Mouse (Mus musculus) erythroid progenitor cell, adult 5-6 weeks (primary cell): ENCODE results near the gene Dock6. TPM values are rescaled to one million over a fixed set of nuclear protein-coding genes. Genes with fewer than 3 reads are reported as not detected.
"Not testable (repeated sequence)": the region's sequence is repeated elsewhere in the genome, so short reads cannot be mapped to it uniquely, and the experiment has no call there.

ENCODE experiments used
- ATAC-seq: replicated peaks from 2 replicates; pipeline ENCODE4 v1.8.0; 2016; ENCODE audit warnings: moderate number of reproducible peaks, mild to moderate bottlenecking, moderate TSS enrichment, inconsistent platforms; ENCODE audit not compliant: poor library complexity, low FRiP score, severe bottlenecking
- total RNA-seq, 2 experiments: library from RNA; stranded (forward) in 1 of 2; stranded (reverse) in 1 of 2; fragments of 150-400 nt in 1 of 2; fragments of 186-747, 209-891 nt in 1 of 2; gene quantifications; 2 replicates each; pipeline versions ENCODE4 v1.2.3 to v1.2.4; 2015 to 2017; ENCODE audit warnings: low replicate concordance in 2 of 2

Dock6 gene
- total RNA-seq, 2 experiments from 2014 or later = 2.9 TPM; not detected in 1

DNA sequence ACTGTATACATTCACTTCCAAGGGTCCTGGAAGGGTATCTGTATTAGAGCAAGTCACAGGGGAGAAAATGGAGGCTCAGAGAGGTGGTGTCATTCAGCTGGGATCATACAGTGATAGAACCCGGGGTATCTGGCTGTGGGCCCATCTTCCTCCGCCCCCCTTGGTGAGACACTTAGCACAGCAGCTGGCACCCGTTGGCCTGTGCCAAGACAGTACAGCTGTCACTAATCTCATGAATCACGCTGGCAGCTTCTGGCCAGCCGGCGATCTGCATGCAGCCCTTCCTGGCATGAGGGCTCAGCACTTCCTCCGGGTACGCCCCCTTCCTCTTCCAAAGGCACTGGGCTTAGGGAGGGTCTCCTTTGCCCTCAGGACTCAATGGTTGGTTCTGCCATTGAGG, 59.8 kb downstream of the Dock6 start:
- ATAC-seq = no peak

DNA sequence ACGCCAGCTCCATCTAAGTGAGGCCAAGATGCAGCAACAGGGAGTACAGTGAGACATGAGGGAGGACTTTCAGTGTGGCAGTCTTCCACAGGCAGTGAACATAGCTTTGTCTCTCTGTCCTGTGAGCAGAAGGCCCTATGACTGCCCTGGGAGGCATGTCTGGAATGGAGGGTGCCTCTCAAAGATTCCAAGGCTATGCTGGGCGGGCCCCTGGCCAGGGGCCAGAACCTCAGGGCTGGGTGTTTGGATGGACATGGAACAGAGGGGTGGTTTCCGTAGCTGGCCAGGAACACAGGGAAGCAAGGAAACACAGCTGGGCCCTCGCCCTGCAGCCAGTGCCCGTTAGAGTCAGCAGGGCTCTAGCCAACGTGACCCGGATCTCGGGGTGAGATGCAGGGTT, 60.6 kb downstream of the Dock6 start:
- ATAC-seq = no peak

DNA sequence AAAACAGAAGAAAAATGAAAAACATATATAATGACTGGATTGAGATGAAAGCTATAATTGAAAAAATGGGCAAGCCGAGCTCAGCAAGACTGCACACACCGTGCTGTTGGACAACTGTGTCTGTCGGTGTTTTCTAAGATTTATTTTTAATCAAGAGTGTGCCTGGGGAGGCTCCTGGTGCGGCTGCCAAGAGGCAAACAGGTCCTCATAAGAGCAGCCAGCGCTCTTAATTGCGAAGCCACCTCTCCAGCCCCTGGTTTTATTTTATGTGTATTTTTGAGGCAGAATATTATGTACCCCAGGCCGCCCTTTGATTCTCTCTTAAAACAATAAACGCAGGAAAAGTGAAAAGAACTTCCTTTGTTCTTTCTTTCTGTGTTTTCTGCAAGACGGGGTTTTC, 64.2 kb downstream of the Dock6 start:
- ATAC-seq = no peak

DNA sequence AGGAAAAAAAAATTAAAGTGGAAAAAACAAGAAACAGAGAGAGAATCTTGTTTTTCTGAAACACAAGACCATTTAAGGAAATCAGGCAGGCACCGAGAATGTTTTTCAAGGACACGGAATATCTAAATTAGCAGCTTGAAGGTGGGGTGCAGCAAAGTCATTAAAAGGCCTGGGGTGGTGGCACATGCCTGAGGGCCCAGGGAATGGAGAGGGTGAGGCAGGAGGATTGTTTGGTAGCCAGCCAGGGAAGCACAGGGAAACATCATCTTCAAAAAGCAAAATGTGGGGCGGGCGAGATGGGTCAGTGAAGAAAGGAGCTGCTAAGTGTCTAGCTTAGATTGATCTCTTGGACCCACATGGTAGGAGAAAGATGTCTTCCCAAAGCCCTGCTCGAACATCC, 64.8 kb downstream of the Dock6 start:
- ATAC-seq = no peak

DNA sequence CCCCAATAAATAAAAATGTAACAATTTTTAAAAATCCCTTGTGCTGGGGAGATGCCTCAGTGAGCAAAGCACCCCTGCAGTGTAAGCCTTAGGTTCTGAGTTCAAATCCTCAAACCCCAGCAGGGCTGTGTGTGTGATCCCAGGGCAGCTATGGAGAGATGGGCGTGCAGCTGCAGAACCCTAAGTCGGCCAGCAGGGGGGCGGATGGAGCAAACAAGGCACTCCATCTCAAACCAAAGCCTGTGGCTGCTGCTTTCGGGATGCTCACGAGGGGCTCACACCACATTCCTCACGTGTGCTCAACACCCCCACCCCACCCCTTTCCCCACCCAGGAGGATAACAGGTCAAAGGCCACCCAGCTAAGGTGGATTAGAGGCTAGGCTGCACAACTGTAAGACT, 65.5 kb downstream of the Dock6 start:
- peak; percentile 74 for ATAC-seq

DNA sequence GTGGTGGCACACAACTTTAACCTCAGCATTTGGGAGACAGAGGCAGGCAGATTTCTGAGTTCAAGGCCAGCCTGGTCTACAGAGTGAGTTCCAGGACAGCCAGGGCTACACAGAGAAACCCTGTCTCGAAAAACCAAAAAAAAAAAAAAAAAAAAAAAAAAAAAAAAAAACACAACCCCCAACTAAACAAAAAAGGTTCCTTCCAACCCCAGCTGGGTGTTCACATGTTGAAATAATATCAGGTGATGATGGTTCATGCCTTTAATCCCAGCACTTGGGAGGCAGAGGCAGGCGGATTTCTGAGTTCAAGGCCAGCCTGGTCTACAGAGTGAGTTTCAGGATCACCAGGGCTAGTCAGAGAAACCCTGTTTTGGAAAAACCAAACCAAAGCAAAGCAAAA, 66.1 kb downstream of the Dock6 start:
- ATAC-seq = not testable (repeated sequence)

DNA sequence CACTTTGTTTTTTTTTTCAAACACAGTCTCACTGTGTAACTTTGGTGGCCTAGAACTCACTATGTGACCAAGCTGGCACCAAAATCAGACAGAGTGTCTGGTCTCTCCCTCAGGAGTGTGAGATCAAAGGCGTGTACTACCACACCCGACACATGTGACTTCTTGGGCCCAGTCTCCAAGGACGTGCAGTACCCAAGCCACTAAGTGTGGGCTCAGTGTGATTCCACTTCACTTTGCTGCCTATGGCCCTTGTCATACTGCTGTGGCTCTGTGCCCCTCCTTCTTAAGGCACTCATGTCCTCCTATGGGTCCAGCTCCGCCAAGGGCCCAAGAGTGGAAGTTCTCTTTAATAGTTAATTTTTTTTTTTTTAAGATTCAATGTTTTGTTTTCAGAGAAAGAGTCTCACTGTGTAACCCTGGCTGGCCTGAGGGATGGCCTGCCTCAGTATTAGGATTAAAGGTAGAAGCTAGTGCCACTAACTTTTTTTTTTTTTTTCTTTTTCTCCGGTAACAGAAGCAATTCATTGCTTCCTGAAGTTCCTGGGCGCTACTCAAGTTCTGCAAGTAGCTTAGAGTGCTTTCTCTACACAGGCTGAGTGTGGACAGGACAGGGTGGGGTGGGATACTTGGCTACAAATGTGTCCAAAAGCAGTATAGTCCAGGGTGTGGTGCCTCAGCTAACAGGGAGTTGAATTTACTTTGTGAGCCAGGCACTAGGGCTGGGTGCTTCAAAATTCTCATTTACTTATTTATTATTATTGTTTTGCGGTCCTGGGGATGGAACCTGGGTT, 67.7 kb downstream of the Dock6 start:
- ATAC-seq = no peak

DNA sequence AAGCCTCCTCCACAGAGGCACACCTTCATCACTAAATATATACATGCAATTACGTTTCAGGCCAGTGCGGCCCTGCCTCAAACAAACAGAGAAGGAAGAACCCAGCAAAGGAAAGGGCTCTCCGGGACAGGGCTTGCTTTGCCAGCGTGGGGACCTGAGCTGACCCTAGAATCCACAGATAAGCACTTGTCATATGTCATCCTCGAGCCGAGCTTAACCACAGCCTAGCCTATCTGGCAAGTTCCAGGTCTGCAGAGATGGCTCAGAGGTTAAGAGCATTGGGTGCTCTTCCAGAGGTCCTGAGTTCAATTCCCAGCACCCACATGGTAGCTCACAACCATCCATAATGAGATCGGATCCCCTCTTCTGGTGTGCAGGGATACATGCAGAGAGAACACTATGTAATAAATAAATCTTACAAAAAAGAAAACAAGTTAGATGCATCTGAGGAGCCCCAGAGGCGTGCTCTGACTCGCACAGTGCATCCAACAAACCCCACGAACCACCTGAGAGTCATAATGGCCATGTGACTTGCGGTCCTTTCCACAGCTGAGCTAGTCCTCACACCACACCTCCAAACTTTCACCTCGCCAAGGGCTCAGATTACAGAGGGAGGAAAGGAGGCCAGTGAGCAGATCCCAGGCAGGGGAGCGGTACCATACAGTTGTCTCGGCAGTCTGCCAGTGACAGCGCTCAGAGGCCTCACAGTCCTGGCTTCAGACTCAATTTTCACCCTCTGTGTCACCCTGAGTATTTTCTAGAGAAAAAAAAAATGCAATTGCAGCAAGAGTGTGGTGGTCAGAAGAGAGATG, 70.6 kb downstream of the Dock6 start:
- ATAC-seq = no peak

DNA sequence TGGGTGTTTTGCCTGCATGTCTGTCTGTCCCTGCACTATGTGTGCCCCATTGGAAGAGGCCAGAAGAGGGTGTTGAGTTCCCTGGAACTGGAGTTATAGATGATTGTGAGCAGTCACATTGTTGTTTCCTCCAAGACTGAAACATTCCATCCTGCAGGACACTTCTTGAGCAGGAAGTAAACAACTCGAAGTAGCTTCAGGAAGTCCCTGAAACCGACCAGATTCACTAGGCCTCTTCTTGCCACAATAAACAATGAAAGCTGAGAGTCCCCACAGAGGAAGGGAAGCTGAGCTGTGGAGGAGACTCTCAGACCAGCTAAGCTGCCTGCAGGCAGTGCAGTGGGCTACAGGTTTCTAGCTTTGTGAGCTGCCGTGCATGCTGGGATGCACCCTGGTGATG, 74.7 kb downstream of the Dock6 start:
- no peak for ATAC-seq

DNA sequence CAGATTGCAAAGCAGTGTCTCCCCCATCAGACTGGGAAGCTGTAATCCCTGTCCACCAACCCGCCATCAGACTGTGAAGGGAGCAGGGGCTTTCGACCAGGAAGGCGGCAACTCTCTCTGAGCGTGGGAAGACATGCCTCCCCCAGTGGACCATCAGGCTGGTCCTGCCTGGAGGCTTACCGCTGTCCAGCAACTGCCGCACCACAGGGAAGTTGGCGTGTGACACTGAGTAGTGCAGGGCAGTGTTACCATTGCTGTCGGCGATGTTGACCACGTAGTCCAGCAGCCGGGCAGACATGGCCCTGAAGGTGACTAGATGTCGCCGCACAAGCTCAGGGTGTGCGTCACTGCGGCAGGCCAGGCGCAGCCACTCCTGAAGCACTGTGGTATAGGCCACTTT, 78.1 kb downstream of the Dock6 start:
- no peak for ATAC-seq

DNA sequence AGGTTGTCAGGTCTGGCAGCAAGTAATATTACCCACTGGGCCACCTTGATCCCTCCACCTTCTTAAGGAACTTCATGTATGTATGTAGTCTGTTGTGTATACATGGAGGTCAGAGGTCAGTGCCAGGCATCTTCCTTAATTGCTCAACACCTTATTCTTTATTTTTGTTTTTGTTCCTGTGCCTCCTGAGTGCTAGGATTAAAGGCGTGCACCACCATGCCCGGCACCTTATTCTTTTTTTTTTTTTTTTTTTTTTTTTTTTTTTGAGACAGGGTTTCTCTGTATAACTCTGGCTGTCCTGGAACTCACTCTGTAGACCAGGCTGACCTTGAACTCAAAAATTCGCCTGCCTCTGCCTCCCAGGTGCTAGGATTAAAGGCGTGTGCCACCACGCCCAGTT, 79.0 kb downstream of the Dock6 start:
- not testable (repeated sequence) for ATAC-seq

DNA sequence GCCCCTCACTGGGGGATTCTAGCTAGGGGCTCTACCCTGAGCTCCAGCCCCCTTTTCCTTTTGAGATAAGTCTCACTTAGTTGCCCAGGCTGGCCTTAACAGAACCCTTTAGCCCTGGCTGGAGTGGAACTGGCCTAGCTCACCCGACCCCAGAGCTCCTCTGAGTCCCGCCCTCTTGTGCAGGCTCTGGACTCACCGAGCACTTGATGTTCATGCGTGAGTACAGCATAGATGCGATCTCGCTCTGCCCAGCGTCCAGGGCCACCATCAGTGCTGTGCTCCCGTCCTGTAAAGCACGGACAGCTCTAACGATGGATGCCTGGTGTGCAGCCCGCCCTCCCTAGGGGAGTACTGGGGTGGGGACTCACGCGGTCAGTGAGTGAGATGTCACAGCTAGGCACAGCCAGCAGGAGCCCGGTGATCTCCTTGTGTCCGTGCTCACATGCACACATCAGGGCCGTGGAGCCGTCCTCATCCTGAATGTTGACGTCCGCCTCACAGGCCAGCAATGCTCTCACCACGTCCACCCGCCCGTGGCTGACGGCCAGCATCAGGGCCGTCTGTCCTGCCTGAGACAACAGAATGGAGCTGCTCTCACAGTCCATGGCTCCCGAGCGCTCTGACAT, 82.8 kb downstream of the Dock6 start:
- no peak for ATAC-seq

DNA sequence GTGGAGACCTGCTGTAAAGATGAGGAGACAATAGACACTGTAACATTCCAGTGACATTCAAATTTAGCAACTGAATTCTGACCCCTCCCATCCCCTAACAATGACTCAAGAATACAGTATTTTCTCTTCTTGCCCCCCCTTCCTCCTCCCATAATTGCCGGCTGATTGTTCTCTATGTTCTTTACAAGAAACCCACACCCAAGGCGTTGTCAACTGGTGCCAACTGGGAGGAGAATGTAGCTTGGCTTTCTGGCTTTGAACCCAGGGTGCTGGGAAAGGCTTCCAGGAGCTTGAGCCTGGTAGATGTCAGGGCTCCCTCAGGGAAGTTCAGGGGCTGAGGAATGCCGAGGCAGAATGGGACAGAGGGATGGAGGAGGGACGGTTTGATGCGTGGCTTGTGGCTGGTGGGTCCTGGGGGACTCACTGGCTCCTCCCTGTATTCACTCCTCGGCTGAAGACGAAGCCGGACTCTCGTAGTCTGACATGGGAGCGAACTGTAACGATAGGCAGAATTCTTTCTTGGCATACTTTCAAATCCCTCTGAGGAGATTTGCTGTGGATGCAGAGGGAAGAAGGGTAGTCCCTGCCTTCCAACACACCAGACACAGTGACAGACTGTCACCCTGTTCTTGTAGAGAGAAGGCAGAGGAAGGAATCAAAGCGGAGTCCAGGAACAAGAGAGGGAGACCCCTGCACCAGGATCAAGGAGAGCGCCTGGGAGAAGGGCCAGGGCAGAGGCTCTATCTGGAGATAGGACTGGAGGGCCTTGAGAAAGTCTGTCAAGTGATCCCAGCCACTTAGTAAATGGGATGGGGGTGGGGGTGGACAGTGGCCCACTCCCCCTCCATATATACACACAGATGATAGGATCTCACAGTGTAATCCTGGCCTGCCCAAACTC, 83.7 kb downstream of the Dock6 start:
- no peak for ATAC-seq

DNA sequence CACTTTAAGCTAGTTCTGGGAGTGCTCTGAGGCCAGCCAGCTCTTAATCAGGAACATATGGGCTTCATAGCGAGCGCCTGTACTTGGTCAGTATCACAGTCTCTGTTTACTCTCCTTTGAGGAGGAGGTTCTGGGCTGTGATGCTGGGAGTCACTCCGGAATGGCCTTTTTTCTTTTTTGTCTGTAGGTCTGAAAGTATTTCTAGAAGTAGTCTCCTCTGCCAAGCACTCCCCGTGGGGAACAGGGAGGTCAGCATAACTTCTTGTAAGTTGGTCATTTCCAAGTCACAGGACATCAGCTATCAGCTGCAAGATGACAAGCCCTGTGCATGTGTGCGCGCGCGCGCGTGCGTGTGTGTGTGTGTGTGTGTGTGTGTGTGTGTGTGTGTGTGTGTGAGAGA, 84.5 kb downstream of the Dock6 start:
- ATAC-seq = no peak

DNA sequence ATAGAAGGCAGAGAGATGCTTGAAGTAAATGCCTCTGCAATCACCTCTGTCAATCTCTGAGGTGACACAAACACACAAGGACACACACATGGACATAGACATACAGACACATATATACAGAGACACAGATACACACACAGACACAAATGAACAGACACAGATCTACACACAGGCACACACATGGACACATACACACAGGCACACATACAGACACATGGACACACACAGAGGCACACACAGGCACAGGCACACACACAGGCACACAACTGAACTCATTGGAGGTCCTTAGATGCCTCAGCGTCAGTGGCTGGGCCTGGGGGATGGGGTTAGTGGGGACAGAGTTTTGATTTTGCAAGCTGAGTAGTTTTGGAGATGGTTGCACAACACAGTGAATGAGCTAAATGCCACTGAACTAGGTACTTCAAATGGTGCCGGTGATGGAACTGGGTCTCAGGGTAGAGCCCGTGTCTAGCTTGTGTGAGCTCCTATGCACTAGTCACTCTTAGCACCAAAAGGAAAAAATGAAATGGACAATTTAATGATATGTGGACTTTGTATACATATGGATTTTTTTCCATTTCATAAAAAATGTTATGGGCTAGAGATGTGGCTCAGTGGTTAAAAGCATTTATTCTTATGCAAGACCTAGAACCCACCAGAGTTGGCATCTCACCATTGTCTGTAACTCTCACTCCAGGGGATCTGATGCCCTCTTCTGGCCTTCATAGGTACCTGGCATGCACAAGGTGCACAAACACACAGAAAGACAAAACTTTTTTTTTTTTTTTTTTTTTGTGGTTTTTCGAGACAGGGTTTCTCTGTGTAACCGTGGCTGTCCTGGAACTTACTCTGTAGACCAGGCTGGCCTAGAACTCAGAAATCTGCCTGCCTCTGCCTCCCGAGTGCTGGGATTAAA, 88.1 kb downstream of the Dock6 start:
- ATAC-seq = no peak

DNA sequence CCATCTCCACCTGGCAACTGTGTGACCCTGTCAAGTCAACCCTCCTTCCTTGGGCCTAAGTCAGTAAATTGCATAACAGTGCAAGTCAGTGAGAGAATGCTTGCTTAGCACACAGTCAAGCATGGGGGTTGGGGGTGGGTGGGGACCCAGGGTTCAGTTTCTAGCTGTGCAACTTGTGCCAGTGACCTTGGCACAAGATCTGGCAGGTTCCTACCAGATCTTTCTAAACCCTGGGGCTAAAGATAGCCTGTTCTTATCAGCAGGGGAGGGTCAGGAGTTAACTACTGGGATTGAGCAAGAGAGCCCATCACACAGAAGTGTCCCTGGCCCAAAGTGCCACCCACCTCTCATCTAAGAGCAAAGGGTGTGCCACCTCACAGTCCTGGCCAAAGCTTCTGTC, 90.3 kb downstream of the Dock6 start:
- no peak for ATAC-seq

DNA sequence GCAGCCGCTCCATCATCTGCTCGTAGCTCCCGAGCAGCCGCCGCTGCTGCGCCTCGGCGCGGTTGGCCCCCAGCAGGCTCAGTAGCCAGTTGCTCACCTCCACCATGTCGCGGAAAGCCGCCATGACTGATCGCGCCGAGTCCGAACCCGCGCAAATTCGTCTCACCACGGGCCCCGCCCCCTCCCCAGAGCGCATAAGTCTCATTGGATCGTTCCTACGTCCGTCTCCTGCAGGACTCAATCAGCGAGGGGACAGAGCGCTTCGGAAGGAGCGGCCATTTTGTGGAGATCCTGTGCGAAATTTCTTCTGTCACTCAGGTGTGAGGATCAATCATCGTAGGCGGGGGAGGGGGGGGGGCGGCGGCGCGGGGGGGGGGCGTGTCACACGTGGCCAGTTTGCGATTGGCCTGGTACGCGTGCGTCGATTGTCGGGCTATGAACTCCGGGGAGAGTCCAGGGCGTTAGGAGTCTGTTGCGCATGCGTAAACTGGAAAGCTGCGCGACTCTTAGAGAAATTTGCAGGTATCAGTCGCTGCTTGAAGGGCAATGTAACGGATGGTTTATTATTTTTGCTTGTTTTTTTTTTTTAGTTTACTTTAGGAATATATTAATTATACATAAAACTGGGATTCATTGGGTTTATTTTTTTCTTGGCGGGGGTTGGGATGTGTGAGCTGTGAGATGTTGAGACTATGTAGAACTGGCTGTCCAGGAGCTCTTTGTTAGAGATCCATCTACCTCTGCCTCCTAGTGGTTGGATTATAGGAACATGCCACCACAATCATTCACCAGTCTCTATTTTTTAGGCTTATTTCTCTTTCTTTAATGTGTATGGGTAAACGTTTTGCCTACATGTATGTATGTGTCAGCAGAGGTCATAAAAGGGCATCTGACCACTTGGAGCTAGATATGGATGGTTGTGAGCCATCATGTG, 92.0 kb downstream of the Dock6 start, which contains the start of gene Spc24:
TSS of gene Spc24 (minus strand) at position 149 of the 934 bp plus-strand sequence.
- ATAC-seq = peak; percentile 93

DNA sequence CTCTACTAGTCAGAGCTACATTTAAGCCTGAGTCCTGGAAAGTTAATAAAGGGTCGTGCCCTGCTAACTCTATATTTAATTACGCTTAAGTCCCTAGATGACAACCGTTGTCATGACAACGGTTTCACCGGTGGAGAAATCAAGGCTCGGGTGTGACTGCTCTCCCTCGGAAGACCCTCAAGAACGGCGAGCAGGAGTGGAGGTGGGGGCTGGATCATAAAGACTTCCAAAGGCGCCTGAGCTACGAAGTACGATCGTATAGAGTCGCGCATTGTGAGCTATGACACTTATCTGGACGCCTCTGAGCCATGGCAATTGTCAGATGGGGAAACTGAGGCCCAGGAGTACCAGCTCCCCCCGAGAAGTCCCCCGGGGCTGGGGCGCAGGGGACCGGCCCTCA, 92.7 kb downstream of the Dock6 start:
- no peak for ATAC-seq
